Mouse (Mus musculus) erythroblast, adult 5-6 weeks (primary cell): ENCODE results near the gene Supv3l1. TPM values are rescaled to one million over a fixed set of nuclear protein-coding genes. Genes with fewer than 3 reads are reported as not detected.

Experiments used
- ATAC-seq: replicated peaks from 2 replicates; pipeline ENCODE4 v1.8.0; 2016; ENCODE audit warnings: moderate number of reproducible peaks, mild to moderate bottlenecking, moderate TSS enrichment, inconsistent platforms; ENCODE audit not compliant: poor library complexity, low FRiP score, severe bottlenecking
- total RNA-seq, 2 experiments: library from RNA; stranded (forward) in 1 of 2; stranded (reverse) in 1 of 2; fragments of 150-400 nt in 1 of 2; fragments of 200-764, 138-1000 nt in 1 of 2; gene quantifications; 2 replicates each; pipeline versions ENCODE4 v1.2.3 to v1.2.4; 2015 to 2017; ENCODE audit warnings: low replicate concordance in 2 of 2

Gene Supv3l1
- total RNA-seq, 2 experiments from 2014 or later = 9.4 to 15.6 TPM

DNA sequence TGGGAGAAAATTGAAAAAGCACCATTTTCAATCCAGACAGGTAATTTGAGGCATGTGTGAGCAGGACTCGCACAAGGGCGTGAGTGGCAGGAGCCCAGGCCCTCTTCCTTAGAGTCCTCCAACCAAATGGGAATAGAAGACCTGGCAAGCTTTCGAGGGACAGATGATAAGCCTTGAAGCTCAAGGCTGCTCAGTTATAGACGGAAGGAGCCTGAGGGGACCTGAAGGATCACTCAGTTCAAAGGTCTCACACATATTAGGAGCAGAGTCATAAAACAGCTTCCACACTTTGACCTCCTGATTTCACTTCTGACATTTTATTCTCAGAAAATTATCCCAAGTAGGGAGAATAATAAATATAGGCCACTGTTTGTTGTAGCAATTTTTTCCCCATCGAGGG, 30.1 kb downstream of the Supv3l1 start:
- ATAC-seq = no peak

DNA sequence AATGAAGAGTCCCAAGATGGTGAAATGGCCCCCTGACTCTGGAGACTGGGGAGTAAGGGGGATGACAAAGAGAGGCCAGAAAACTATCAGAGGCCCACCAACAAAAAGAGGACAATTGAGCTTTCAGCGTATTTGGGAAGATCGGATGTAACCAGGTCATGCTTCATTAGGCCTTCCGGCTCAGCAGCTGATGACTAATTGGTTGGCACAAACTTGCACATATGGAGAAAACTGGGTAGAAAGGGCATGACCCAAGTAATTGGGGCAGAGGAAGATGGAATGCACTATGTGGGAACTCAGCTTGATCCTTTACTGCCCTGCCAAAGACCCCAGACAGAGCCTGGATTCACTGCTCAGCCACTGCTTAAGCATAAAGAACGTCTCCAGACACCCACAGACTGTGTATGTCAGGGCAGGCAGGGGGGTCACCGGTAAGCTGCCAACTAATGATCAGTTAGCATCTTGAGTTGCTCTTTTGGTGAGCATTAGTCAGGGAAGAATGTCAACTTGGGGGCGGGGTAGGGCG, 30.6 kb downstream of the Supv3l1 start:
- ATAC-seq = no peak

DNA sequence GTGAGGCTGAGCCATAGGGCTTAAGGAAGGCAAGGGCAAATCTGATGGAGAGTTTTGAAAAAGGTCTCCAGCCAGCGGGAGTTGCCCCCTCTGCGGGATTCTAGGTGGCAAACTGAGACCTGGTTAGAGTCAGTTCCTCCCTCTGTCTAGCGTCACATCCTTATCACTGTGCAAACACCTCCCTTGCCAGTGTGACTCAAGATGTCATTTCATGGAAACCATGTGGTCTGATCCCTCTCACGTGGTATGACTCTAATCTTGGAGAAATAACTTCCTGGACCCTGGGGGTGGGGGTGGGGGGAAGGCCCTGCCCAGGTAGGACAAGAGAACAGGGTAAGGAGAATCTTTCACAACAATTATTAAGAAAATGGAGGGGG, 35.9 kb downstream of the Supv3l1 start:
- no peak for ATAC-seq

DNA sequence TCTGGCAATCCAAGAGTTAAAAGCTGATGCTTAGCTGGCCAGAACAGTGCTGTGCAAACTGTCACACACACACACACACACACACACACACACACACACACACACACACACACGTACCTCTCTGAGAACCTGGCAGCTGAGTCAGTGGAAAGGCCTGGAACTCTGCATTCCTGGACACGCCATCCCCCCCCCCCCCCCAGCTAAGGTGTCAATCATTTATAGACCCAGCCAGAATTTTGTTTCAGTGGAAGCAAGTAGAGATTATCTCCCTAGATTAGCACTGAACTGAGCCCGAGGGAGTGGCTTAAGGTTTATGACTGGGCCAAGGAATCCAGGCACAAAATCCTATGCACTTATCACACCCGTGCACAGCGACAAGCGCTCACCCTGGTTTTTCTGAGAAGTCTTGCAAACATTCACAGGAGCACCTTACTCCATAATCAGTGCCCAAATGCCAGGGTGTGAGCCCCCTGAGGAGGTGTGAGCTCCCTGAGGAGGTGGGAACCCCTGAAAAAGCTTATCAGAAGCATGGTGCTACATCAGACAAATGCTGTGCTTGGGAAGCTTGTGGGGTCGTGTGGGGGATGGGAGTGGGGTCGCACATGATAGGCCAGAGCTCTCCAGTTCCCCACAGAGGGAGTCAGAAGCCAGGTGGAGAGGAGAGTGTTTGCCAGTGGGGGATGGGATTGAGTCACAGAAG, 36.5 kb downstream of the Supv3l1 start:
- no peak for ATAC-seq

DNA sequence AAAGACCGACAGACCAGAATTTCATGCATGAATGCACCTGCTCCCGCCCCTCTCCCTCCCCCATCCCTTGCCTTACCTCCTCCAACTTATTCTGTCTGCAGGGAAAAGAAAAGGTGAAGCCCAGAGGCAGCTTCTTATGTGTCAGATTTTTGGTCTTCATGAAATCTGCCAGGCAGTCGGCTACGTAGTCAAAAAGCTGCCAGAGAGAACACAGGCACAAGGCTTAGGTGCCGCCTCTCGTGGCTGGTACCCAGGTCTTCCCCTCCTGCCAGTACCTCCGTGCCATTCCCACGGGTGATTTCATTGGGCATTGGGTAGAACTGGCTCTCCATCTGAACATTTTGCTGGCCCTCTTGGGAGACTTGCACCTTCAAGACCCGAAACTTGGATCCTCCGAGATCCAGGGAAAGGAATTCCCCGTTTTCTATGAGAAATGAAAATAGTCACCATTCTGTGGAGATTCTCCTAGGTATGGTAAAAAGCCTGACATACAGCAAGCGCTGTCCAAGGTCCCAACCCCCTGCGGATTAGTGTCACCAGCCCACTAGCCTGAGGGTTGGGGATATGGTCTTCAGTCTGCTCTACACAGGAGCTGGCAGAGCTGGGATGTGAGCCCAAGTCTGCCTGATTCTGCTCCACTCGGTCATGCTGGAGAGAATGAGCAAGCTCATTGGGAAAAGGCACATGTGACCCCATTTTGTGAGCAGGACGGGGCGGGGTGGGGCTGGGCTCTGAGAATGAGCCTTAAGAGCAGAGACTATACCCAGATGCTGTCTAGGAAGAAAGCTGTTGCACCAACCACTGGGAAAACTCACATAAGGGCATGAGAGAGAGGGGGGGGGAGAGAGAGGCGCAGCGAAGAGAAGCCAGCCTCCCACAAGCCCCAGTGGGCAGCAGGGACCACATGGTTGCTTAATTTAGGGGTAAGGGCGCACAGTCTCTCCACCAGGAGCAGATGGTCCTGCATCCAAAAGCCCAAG, 37.8 kb downstream of the Supv3l1 start:
- no peak for ATAC-seq

DNA sequence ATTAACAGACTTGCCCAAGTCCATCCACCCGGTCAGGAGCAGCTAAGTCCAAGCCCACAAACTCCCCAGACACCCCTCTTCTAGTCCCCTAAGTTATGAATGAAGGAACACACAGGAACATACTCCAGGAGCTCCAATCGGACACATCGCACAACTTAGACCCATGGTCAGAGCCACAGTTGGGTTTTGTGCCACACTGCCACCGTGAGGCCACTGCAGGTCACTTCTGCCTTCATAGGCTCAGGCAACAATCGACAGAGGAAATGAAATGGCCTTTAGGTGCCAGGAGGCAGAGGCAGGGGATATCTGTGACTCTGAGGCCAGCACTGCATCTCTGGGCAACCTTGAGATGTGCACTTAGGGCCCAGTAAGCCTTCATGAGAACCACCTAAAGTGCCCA, 38.6 kb downstream of the Supv3l1 start:
- peak; percentile 78 for ATAC-seq

DNA sequence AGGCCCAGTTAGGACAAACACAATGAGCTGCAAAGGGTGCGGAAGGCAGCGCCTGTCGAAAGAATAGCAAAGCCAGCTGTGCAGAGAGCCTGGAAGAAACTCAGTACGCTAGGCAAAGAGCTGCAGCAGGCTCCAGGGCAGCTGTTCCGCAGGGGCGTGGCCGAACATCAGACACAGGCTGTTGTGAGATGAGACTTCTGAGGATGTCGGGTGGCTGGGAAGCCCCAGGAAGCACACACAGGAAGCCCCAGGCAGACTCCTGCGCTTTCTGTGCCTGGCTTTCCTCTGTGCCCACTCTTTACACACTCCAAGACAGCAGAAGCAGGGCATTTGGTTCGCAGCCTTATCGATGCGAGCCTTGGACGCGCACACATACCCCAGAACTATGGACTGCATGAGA, 44.6 kb downstream of the Supv3l1 start:
- ATAC-seq = no peak

DNA sequence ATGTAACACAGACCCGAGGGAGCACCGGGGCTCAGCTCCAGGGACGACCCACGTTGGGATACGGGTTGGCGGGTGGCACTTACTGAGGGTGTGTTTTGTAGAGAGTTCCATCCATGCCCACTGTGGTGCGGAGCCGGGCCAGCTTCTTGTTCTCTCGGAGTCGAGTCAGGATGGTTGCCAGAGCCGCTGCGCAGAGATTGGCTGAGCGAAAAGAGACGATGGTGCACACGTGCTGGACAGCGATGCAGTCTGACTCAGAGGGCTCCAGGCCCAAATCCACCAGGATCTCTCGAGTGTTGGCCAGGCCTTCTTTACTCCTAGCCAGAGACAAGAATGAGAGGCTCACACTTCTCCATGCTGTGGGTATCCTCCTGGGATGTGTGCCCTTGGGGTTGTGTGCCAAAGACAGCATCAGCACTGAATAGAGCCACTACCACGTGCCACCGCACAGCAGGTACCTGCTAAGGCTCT, 47.9 kb downstream of the Supv3l1 start:
- ATAC-seq = no peak

DNA sequence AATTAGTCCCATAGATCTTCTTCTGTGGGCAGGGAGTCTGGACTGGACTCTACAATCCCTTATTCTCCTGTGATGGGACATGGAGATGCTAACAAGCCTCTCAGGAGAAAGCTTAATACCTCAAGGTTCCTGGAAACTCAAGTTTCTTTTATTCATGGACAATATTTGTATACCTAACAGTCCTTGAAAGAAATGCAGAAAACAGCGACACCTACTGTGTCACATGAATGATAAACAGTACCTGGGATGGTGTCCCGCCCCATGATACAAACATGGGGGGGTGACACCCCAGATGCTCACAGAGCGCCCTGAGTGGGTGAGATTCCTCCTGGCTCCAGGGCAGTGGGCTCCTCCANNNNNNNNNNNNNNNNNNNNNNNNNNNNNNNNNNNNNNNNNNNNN, 66.5 kb downstream of the Supv3l1 start:
- ATAC-seq = no peak

DNA sequence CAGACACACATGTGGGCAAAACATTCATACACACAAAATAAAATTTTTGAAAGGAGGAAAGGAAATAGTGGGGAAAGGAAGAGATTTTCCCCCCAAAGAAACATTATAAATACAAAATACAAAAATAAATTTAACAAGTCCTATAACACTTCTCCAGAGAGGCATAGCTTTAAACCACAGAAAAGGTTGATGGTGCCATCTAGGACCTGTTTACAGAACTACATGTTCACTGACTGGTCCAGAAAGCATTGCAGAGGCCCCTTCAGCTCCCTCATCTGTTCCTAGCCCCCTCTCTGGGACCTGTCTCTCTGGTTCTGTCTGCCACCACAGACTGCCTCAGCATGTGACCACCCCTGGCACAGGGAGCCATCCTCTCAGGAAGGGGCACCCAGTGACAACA, 68.6 kb downstream of the Supv3l1 start:
- no peak for ATAC-seq

DNA sequence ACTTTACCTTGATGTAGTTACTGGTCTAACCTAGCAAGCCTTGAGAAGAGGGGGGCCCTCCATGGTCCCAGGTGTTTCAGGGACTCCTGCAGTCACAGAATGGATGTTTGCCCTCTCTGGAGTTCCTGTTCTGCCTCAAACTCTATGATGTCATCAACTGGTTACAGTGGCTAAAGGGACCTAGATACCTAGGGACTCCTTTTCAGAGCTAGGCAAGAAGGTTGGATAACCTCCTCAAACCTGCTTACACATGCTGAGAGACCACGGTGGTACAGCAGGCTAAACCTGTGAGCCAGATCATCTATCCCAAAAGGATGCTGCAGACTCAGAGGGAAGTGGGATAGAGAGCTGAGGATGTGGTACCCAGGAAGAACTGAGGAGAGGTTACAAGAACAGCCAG, 69.7 kb downstream of the Supv3l1 start, which contains the start of gene Hk1:
TSS of gene Hk1 (minus strand) at position 101 of the 400 bp plus-strand sequence.
- no peak for ATAC-seq

Other genes starting within 250 kb of the Supv3l1 start
- gene Tspan15, start 218.5 kb downstream of the Supv3l1 start, total RNA-seq (2015; ENCODE audit: low replicate concordance) = 0.21 and 11.1 TPM in 2 replicates
- gene Tspan15, start 218.5 kb downstream of the Supv3l1 start, total RNA-seq (2017; ENCODE audit: low replicate concordance) = 1.6 TPM in 1 of 2 replicates, not detected in the other
- gene Tacr2, start 197.3 kb downstream of the Supv3l1 start, total RNA-seq (2015; ENCODE audit: low replicate concordance) = not detected in 2 replicates
- not detected in 2 replicates for gene Tacr2, start 197.3 kb downstream of the Supv3l1 start, total RNA-seq (2017; ENCODE audit: low replicate concordance)
- gene Hk1, start 69.8 kb downstream of the Supv3l1 start, total RNA-seq (2015; ENCODE audit: low replicate concordance) = 35.5 and 52.0 TPM in 2 replicates
- 105 and 158 TPM in 2 replicates for gene Hk1, start 69.8 kb downstream of the Supv3l1 start, total RNA-seq (2017; ENCODE audit: low replicate concordance)
- gene Hkdc1, start 27.2 kb downstream of the Supv3l1 start, total RNA-seq (2015; ENCODE audit: low replicate concordance) = 0.58 TPM in 1 of 2 replicates, not detected in the other
- gene Hkdc1, start 27.2 kb downstream of the Supv3l1 start, total RNA-seq (2017; ENCODE audit: low replicate concordance) = 0.70 TPM in 1 of 2 replicates, not detected in the other
- gene 4930507D05Rik, start 249 bp downstream of the Supv3l1 start, total RNA-seq (2015; ENCODE audit: low replicate concordance) = not detected in 2 replicates
- not detected in 2 replicates for gene 4930507D05Rik, start 249 bp downstream of the Supv3l1 start, total RNA-seq (2017; ENCODE audit: low replicate concordance)
- gene Vps26a, start 37.1 kb upstream of the Supv3l1 start, total RNA-seq (2015; ENCODE audit: low replicate concordance) = 30.0 and 37.0 TPM in 2 replicates
- 30.0 and 34.9 TPM in 2 replicates for gene Vps26a, start 37.1 kb upstream of the Supv3l1 start, total RNA-seq (2017; ENCODE audit: low replicate concordance)
- gene Srgn, start 77.7 kb upstream of the Supv3l1 start, total RNA-seq (2015; ENCODE audit: low replicate concordance) = 708 and 861 TPM in 2 replicates
- 235 and 417 TPM in 2 replicates for gene Srgn, start 77.7 kb upstream of the Supv3l1 start, total RNA-seq (2017; ENCODE audit: low replicate concordance)
- 7.3 and 16.1 TPM in 2 replicates for gene Kif1bp, start 128.7 kb upstream of the Supv3l1 start, total RNA-seq (2015; ENCODE audit: low replicate concordance)
- gene Kif1bp, start 128.7 kb upstream of the Supv3l1 start, total RNA-seq (2017; ENCODE audit: low replicate concordance) = 3.5 and 7.9 TPM in 2 replicates
- gene Ddx21, start 152.5 kb upstream of the Supv3l1 start, total RNA-seq (2015; ENCODE audit: low replicate concordance) = 20.1 and 25.4 TPM in 2 replicates
- gene Ddx21, start 152.5 kb upstream of the Supv3l1 start, total RNA-seq (2017; ENCODE audit: low replicate concordance) = 20.2 and 25.0 TPM in 2 replicates
- 38.0 and 41.0 TPM in 2 replicates for gene Ddx50, start 201.5 kb upstream of the Supv3l1 start, total RNA-seq (2015; ENCODE audit: low replicate concordance)
- gene Ddx50, start 201.5 kb upstream of the Supv3l1 start, total RNA-seq (2017; ENCODE audit: low replicate concordance) = 21.0 and 22.2 TPM in 2 replicates